Mouse (Mus musculus): Measurements from ENCODE around the gene Amer1.
A peak's percentile ranks its signal among the peaks of the same experiment; 100 is the strongest.

Amer1 gene

DNA sequence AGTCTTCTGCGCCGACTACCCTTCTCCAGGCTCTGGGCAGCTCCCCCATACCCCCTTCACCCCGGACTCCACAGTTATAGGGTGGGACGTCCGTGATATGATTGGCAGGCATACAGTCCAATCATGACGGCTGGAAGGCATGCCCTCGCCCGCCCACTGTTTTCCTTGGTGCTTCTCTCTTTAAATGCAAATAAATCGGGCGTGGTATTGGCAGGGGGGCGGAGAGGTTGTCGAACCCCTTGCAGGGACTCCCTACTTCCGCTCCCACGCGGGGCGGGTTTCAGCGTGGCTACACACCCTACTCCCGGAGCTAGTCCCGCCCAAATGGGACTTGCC is at the start of gene Amer1:
TSS of gene Amer1 (minus strand) at position 97 of the 336 bp plus-strand sequence.
- DNase-seq (ENCODE audit: low read depth, low spot score): peak; percentile 52

DNA sequence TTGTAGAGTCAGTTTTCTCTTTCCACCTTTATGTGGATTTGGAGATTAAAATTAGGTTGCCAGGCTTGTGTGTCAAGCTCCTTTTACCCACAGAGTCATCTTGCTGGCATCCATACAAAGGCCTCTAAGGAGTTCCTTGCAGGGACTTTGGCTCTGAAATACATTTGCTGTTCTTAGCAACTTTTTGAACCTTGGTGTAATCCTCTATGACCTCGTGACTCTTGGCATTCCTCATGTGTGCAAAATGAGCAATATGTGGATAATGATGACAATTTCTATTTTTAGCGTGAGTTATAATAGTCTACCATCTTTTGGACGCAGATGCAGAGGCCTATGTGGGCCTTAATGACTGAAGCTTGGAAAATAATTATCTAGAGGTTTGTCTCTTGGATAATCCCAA is 12.5 kb upstream of the Amer1 start:
- DNase-seq (ENCODE audit: low read depth, low spot score): no peak

DNA sequence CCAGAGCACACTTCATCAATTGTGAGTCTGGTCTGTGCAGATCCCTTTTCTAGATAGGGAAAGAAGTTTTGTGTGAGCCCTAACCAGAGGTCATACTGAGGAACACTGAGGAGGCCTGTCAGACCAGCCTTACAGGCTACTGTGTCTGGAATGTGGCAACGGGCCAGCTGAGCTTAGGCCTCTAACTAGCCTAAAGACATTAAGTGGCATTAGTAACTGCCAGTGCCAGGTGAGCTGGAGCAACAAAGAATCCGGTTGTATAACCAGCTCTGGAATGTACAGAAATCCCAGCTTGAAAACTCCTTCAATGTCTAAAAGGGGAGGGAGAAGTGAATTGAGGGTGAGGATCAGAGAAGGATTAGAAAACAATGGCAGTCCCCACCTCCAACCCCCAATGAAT is 1.2 kb upstream of the Amer1 start:
- no peak for DNase-seq (ENCODE audit: low read depth, low spot score)

DNA sequence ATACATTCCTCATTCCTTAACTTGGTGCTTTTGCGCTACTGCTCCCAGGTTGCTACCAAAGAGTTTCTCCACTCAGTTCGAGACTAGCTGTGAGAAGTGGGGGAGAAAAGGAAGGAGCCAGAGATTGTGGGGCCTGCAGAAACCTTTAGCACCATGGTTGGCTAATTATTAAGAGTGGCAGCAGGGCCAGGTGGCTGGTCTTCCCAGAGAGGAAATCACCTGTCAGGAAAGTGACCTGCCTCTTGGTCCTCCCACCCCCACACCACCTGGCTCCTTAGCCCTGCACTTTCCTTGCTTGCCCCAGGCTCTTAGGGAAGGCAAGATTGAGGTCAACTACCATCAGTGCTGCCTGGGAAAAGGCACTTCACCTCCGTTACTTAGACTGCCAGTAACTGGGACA is 469 bp upstream of the Amer1 start:
- no peak for DNase-seq (ENCODE audit: low read depth, low spot score)

DNA sequence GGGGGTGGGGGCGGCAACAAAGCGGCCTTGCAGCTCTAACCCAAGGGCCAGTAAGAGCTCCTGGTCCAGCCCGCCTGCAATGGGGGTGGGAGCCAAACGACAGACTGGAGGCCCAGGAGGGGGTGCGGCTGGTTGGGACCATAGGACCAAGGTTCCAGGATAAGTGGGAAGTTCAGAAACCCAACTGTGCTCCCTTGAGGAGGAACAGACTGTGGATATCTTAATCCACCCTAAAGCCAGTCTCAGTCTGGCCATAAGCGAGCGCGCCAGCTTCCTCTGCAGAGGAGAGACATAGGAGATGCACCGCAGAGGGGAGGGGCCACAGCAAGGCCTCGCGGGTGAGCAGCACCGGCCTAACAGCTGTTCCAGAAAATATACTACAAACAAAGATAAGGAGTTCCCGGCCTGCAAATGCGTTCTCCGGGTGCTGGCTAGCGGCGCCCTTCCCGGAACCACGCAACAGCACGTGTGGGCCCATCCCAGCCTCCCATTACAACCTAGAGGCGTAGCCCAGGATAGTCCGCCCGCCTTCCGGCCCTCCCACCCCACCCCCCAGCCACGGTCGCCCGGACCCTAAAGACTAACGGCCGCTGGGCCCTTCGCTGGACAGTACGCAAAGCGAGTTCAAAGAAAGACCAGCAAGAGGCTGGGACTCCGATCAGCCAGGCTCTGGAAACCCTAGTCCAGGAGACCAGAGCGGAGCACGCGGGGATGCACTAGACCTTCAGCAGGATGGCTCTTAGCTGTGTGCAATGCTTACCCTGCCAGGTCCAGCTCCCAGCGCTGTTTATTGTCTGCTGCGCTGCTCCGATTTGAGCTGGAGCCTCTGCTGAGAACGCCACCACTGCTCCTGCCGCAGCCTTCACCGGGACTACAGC is 535 bp downstream of the Amer1 start:
- DNase-seq (ENCODE audit: low read depth, low spot score): peak; percentile 16

DNA sequence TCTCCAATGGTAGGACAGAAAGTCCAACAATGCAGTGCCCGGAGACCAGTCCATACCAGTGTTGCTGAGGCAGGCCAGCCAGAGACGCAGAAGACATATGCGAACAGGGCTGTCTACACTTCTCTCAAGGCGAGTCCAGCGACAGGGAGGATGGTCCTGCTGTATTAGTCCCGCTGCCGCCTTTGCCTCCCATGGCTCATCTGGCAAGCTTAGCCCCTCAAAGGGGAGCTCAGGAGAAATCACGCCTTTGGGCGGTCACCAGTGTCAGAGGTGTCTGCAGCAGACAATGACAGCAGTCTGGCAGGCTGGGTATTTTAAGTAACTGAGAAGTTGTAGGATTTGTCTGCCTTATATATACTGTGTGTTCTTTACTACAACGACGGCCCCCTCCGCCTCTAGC is 1.3 kb downstream of the Amer1 start:
- no peak for DNase-seq (ENCODE audit: low read depth, low spot score)

DNA sequence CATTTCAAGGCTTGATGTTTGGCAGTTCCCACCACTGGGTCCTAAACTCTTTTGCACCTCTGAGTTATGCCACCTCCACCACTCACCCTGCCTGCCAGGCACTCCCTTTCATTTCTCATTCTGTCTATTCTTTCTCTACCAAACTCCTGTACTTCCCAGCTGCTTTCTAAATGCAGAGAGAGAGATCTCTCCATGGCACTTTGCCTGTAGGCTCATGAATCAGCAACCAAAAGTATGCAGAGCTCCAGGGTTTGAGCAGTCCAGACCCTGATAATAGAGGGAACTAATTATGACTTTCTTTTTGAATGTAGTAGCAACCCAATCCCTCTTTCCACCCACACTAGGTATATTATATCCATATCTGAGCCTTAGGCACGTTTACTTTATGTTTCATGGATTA is 2.4 kb downstream of the Amer1 start:
- DNase-seq (ENCODE audit: low read depth, low spot score): no peak

DNA sequence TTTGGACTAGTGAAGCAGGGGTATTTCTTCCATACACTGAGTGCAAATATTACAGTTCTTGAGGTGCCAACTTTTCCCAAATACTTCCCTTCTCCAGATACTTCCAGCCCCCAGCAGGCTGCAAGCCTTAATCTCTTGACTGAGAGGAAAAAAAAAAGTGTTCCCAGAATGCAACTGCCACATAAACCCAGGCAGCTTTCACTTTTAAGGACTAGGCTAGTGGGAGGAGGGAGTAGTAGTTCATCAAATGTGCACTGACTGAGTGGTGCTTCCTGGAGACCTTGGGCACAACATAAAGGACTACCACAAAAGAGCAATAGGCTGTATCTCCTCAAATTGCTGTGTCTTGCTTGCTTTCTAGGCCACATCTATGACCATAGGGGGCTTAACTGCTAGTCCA is 3.4 kb downstream of the Amer1 start:
- DNase-seq (ENCODE audit: low read depth, low spot score): no peak

DNA sequence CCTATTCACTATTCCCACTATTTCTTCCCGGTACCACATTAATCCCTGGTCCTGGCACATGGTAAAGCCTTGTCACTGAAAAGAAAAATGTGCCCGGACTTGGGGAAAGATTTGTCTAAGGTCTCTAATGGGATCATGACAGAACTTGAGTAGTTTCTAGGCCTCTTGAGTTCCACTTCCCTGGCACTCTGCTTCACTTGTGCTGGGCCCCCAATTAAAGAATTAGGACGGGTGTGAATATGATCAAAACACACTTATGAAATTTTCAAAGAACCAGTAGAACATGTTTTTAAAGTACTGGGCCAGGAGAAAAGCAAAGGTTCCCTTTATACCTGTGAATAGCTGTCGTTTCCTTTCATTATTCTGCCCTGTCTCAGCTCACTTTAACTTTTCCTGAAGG is 6.2 kb downstream of the Amer1 start:
- DNase-seq (ENCODE audit: low read depth, low spot score): no peak

DNA sequence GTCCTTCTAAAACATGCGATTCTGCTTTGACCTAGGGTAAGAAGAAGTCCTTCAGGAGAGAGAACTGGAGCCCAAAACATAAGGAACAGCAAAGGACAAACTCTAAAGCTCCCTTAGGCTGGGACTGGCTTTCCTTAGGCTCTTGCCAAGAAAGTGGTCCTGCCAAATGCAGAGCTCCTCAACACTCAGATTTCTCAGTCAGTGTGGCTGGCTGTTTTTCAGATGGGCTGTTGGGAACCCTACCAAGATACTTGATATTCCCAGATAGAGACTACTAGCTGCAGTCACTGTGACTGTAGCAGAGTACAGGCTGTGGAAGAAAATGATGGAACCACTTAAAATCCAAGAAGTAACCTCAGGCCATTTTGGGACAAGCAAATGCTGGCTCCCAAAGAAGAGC is 7.4 kb downstream of the Amer1 start:
- no peak for DNase-seq (ENCODE audit: low read depth, low spot score)

DNA sequence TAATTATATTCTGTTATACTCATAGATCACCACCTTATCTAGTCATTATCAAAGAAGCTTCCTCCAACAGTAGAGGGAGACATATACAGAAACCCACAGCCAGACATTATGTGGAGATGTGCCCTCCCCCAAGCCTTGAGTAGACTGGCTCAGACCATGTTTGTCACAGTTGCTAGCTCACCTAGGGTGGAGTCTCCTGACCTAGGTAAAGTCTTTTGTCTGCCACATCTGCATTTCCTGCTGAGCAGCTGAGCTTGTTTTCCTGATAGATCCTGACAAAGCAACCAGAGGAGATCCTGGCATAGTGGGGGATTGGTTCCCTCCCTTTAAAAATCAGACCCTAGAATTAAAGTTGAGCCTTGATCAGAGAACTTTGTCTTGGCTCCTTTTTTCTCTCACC is 71.6 kb downstream of the Amer1 start:
- DNase-seq (ENCODE audit: low read depth, low spot score): no peak
